Mouse (Mus musculus) olfactory bulb, adult 2 months (tissue): ENCODE results near the gene Olfr1388.

Source experiments
- CTCF ChIP-seq: fragments of 200-500 bp; IDR thresholded peaks from 2 replicates; pipeline ENCODE4 v1.5.1; 2012; ENCODE audit warnings: low read depth, mild to moderate bottlenecking, low read length, moderate library complexity; ENCODE audit not compliant: insufficient read depth
- POLR2A ChIP-seq: fragments of 200-500 bp; IDR thresholded peaks from 2 replicates; pipeline ENCODE4 v1.6.1; 2012; ENCODE audit warnings: mild to moderate bottlenecking, low read depth, low read length, moderate library complexity; ENCODE audit not compliant: insufficient read depth

DNA sequence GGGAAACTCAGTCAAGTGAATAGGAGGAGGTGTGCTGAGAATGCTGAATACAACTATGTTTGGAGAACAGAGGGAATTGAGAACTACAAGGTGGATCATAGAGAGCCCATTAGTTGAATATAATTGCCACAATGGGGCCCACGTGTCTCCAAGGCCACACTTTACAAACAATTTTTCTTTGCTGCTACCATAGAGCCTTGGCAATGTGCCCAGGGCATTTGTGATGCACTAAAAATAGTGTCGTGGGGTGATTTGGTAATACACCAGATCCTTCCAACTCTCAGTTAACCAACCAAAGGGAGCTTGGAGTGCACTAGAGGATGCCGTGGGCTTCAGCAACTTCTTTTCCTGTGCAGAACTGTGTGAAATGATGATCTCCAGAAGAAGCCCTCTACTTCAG lies at the start of gene Olfr1388:
- TF ChIP-seq CTCF (no peak), POLR2A (no peak)
